Mouse (Mus musculus): Measurements from ENCODE around the gene Klhdc9. TPM values are rescaled to one million over a fixed set of nuclear protein-coding genes. Genes with fewer than 3 reads are reported as not detected.
A peak's percentile ranks its signal among the peaks of the same experiment; 100 is the strongest.

The Klhdc9 gene
- not detected in 2 replicates for polyA plus RNA-seq (2011; ENCODE audit: insufficient read length, low read depth, missing spikeins)

DNA sequence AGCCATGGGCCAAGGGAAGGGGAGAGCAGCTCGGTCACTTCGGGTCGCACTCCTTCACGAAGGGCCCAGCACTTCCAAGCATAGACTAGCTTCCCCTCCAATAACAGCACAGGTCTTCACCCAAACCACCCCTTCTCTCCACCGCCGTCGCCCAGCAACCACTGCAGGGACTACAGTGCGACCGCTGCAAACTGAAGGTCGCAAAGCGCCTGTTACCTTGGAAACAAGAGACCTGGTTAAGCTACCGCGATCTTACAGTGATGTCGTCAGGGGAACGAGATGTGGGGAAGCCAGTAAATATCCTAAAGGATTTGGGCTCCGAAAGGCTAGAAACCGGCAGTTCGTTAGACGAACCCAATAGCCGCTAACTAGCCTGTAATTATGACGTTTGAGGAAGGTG, at the start of gene Klhdc9:
Gene Klhdc9, minus strand, starts transcription at position 143 of the 400 bp plus-strand sequence.
- peak within 1 kb of the TSS; percentile 38 for H3K4me3 ChIP-seq (ENCODE audit: insufficient read depth, low read length)
- TF ChIP-seq POLR2A (IDR thresholded peaks at IDR 0.05; ENCODE audit: low read depth, low read length) (peak; percentile 49), CTCF (IDR thresholded peaks at IDR 0.05; ENCODE audit: borderline replicate concordance, insufficient read depth, low read length) (no peak)
- peak within 1 kb of the TSS; percentile 32; the same call in 1 of the 2 replicates for H3K27ac ChIP-seq (ENCODE audit: insufficient read depth, low read length)
- H3K4me1 ChIP-seq (ENCODE audit: control insufficient read depth, insufficient read depth, low read length) = no peaks in the 10 kb centered on the region

DNA sequence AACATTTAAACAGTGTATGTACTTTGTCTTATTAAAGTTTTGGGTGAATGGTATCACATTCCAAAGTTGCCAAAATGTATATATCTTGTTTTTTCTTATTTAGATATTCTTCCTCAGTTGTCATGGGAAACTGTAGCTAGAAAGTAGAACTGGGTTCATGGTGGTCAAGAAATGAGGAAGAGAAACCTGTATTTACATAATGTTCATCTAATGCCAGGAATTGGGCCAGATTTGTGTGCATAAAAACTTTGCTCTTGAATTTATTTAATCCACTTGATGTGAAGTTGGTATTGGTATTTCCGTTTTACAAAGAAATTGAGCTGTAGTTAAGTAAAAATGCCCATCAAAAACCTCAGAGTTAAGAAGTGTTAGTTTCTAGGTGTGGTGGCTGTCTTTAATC, 49.6 kb upstream of the Klhdc9 start:
- H3K4me3 ChIP-seq (ENCODE audit: insufficient read depth, low read length) = no peak overlapping the region
- no peak overlapping the region for H3K27ac ChIP-seq (ENCODE audit: insufficient read depth, low read length)
- no peak for TF ChIP-seq CTCF (IDR thresholded peaks at IDR 0.05; ENCODE audit: borderline replicate concordance, insufficient read depth, low read length)
- no peak for TF ChIP-seq POLR2A (IDR thresholded peaks at IDR 0.05; ENCODE audit: low read depth, low read length)
- H3K4me1 ChIP-seq (ENCODE audit: control insufficient read depth, insufficient read depth, low read length) = no peaks in the 10 kb centered on the region

DNA sequence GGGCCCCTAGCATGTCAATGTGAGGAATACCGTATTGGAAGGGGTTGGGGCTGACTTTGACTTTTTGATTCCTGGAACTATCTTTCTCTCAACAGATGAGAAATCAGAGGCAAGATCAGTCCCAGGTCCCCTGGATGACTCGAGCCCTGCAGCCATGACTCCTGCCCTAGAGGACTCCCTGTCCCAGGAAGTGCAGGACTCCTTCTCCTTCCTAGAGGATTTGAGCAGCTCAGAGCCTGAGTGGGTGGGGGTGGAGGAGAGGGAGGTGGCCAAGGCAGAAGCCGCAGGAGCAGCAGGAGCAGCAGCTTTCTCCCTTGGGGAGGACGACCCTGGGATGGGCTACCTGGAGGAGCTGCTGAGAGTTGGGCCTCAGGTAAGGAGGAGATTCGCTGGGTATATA, 46.7 kb upstream of the Klhdc9 start:
- Histone ChIP-seq H3K4me3 (ENCODE audit: insufficient read depth, low read length) (no peak overlapping the region), H3K27ac (ENCODE audit: insufficient read depth, low read length) (no peak overlapping the region), H3K4me1 (ENCODE audit: control insufficient read depth, insufficient read depth, low read length) (no peaks in the 10 kb centered on the region)
- TF ChIP-seq CTCF (IDR thresholded peaks at IDR 0.05; ENCODE audit: borderline replicate concordance, insufficient read depth, low read length) = no peak
- no peak for TF ChIP-seq POLR2A (IDR thresholded peaks at IDR 0.05; ENCODE audit: low read depth, low read length)

DNA sequence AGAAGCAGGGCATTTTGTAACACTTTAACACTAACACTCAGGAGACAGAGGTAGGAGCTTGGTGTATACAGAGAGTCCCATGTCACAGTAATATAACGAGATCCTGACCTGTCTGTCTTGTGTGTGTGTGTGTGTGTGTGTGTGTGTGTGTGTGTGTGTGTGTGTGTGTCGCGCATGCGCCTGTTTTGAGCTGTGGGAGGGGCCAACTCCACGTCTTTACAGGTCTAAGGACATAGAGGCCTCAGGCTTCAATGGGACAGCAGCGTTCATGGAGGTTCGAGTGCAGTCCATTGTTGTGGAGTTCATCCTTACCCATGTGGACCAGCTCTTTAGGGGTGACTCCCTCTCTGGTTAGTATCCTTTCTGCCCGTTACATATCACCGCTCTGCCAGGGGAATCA, 42.4 kb upstream of the Klhdc9 start:
- Histone ChIP-seq H3K4me1 (ENCODE audit: control insufficient read depth, insufficient read depth, low read length) (no peaks in the 10 kb centered on the region), H3K4me3 (ENCODE audit: insufficient read depth, low read length) (no peak overlapping the region), H3K27ac (ENCODE audit: insufficient read depth, low read length) (no peak overlapping the region)
- TF ChIP-seq CTCF (IDR thresholded peaks at IDR 0.05; ENCODE audit: borderline replicate concordance, insufficient read depth, low read length) (no peak), POLR2A (IDR thresholded peaks at IDR 0.05; ENCODE audit: low read depth, low read length) (no peak)

DNA sequence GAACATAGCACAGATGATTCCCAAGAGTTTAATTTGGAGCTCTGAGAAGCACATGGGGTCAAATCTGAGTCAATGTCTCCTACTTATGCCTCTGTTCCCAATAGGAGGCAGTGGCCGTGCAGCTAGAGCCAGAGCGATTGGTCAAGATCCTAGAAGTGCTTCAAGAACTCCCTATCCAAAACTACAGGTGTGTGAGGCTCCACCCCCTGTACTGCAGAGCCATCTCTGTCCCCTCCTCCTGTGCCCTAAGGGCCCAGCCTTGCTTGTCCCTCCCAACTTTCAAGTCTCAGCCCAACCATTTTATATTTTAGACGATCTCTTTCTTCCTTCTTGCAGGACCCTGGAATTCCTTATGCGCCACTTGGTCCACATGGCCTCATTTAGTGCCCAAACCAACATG, 41.2 kb upstream of the Klhdc9 start:
- Histone ChIP-seq H3K4me1 (ENCODE audit: control insufficient read depth, insufficient read depth, low read length) (no peaks in the 10 kb centered on the region), H3K4me3 (ENCODE audit: insufficient read depth, low read length) (no peak overlapping the region), H3K27ac (ENCODE audit: insufficient read depth, low read length) (no peak overlapping the region)
- TF ChIP-seq POLR2A (IDR thresholded peaks at IDR 0.05; ENCODE audit: low read depth, low read length) = no peak
- TF ChIP-seq CTCF (IDR thresholded peaks at IDR 0.05; ENCODE audit: borderline replicate concordance, insufficient read depth, low read length) = no peak

DNA sequence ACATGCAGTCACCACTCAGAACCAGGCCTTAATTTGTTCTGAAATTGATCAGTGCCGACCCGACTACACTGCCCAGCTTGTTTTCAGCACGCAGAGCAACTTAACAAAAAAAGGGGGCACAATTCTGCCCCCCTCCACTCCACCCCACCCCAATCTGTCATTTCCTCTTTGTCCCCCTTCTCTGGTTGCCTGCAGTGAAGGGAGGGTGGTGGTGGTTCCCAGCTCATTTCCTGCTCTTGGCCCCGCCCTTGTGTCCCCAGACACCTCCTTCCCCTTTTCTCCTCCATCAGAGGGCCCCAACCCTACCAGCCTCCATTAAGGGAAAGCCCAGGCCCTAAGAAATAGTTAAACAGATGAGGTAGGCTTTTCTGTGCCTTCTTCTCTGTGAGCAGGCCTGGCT, 29.5 kb upstream of the Klhdc9 start:
- no peak for TF ChIP-seq CTCF (IDR thresholded peaks at IDR 0.05; ENCODE audit: borderline replicate concordance, insufficient read depth, low read length)
- TF ChIP-seq POLR2A (IDR thresholded peaks at IDR 0.05; ENCODE audit: low read depth, low read length) = no peak
- Histone ChIP-seq H3K4me1 (ENCODE audit: control insufficient read depth, insufficient read depth, low read length) (no peaks in the 10 kb centered on the region), H3K27ac (ENCODE audit: insufficient read depth, low read length) (no peak overlapping the region)

DNA sequence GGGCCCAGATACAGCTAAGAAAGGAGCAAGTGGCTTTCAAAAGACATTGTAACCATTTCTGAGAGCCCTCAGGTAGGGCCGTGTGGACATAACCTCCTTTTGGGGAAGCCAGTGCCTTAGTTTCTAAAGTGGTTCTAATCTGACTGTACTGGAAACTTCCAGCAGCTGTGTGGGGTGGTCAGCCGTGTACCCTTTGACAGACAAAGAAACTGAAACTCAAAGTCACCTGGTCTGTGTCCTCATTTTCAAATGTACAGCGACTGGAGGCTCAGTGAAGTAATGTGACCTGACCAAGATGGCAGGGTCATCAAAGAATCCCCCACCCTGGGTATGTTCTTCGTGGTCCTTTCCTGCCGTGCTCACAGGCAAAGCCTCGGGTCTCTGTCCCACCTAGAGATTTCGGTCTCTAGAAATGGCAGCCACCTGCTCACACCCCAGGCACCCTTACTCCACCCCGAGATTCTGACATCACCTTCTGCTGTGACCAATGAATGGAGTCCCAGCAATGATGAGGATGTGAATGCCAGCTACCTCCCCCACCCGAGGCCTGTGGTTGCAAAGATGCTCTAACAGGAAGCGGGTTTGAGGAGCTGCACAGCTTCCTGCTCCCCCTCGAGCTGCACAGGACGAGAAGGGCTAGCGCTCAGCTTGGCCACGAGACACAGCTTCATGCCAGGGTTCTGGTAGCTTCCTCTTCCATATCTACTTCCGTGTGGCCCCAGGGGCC, 27.9 kb upstream of the Klhdc9 start, which contains the start of gene Arhgap30:
Gene Arhgap30, plus strand, starts transcription at position 579 of the 727 bp plus-strand sequence.
- no peak for TF ChIP-seq CTCF (IDR thresholded peaks at IDR 0.05; ENCODE audit: borderline replicate concordance, insufficient read depth, low read length)
- no peak for TF ChIP-seq POLR2A (IDR thresholded peaks at IDR 0.05; ENCODE audit: low read depth, low read length)
- Histone ChIP-seq H3K4me1 (ENCODE audit: control insufficient read depth, insufficient read depth, low read length) (no peaks in the 10 kb centered on the region), H3K27ac (ENCODE audit: insufficient read depth, low read length) (no peak within 1 kb of the TSS), H3K4me3 (ENCODE audit: insufficient read depth, low read length) (no peak within 1 kb of the TSS)

More for the DNA sequence above, 29.5 kb upstream of the Klhdc9 start:
- H3K4me3 ChIP-seq (ENCODE audit: insufficient read depth, low read length) = no peak overlapping the region

DNA sequence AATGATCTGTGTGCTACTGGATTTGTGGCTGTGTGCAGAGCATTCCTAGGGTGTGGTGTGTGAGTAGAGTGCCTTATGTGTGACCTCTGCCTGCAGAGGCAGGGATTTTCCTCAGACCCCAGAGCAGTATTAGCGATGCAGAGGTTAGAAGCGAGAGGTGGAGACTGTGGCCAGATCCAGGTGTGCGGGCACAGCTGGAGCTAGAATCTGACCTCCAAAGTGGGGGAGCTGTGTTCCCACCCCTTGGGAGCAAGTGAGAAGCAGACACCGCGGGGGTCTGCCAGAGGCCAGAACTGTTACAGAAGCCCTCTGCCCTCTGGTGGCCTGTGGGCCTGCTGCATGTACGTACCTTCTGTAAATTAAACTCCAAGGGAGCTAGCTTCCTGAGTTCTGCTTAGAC, 26.5 kb upstream of the Klhdc9 start:
- peak; percentile 55 for TF ChIP-seq CTCF (IDR thresholded peaks at IDR 0.05; ENCODE audit: borderline replicate concordance, insufficient read depth, low read length)
- TF ChIP-seq POLR2A (IDR thresholded peaks at IDR 0.05; ENCODE audit: low read depth, low read length) = no peak
- H3K4me3 ChIP-seq (ENCODE audit: insufficient read depth, low read length) = no peak overlapping the region
- no peaks in the 10 kb centered on the region for H3K4me1 ChIP-seq (ENCODE audit: control insufficient read depth, insufficient read depth, low read length)
- H3K27ac ChIP-seq (ENCODE audit: insufficient read depth, low read length) = no peak overlapping the region

DNA sequence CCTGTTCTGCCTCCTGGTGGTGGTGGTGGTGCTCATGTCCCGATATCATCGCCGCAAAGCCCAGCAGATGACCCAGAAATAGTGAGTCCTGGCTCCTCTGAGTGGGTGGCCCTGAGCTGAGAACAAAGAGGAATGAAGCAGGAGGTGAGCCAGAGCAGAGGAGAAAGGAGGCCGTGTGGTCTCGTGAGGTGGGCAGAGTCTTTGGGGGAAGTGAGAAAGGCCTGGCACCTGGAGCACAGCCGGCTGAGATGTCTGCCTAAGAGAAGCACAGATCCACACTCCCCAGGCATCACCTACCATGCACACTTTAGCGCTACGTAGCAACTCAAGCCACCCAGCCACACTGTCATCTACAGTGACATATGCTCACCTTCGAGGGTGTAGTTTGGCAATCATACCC, 24.6 kb upstream of the Klhdc9 start:
- Histone ChIP-seq H3K27ac (ENCODE audit: insufficient read depth, low read length) (no peak overlapping the region), H3K4me3 (ENCODE audit: insufficient read depth, low read length) (no peak overlapping the region), H3K4me1 (ENCODE audit: control insufficient read depth, insufficient read depth, low read length) (no peaks in the 10 kb centered on the region)
- 0 out of 2 replicates have a peak, but pooled peaks have one; percentile 25 for TF ChIP-seq CTCF (IDR thresholded peaks at IDR 0.05; ENCODE audit: borderline replicate concordance, insufficient read depth, low read length)
- TF ChIP-seq POLR2A (IDR thresholded peaks at IDR 0.05; ENCODE audit: low read depth, low read length) = no peak

DNA sequence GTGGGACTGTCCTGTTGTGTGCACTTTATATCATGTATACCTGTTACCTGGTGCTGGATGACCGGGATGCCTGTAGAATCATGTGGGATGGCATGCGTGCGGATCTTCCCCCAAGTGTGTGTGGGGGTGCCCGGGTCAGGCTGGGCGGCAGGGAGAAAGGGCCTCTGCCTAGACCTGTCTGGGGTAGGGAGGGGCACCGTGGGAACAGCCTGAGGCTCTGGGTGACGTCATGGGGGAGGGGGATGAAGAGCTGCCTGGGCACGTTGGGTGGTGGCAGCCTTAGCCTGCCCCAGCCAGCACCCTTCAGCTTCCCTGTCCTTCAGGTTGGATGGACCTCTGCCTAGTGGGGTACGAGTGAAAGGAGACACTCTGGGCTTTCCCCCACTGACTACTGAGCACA, 23.8 kb upstream of the Klhdc9 start:
- Histone ChIP-seq H3K4me1 (ENCODE audit: control insufficient read depth, insufficient read depth, low read length) (no peaks in the 10 kb centered on the region), H3K4me3 (ENCODE audit: insufficient read depth, low read length) (no peak overlapping the region), H3K27ac (ENCODE audit: insufficient read depth, low read length) (no peak overlapping the region)
- TF ChIP-seq POLR2A (IDR thresholded peaks at IDR 0.05; ENCODE audit: low read depth, low read length) (no peak), CTCF (IDR thresholded peaks at IDR 0.05; ENCODE audit: borderline replicate concordance, insufficient read depth, low read length) (no peak)

Data from embryonic fibroblast, embryonic 13.5 days (primary cell).